Mouse (Mus musculus) left cerebral cortex, adult 2 months (tissue): ENCODE results near the gene Ybx3. TPM values are rescaled to one million over a fixed set of nuclear protein-coding genes. Genes with fewer than 3 reads are reported as not detected.
A peak's percentile ranks its signal among the peaks of the same experiment; 100 is the strongest.

ENCODE experiments used
- DNase-seq, 2 experiments: peaks; one replicate each; pipeline ENCODE4 v3.0.0; 2021 to 2022; ENCODE audit warnings: low spot score in 2 of 2, mixed read lengths in 1 of 2; ENCODE audit errors: extremely low spot score in 1 of 2
- H3K27ac ChIP-seq: fragments of 200-600 bp; 2 replicates; pipeline ENCODE4 v1.8.1; 2022
- H3K4me3 ChIP-seq: fragments of 200-600 bp; 2 replicates; pipeline ENCODE4 v1.8.1; 2022
- CTCF ChIP-seq: fragments of 200-600 bp; IDR thresholded peaks from 2 replicates; pipeline ENCODE4 v1.8.1; 2022; ENCODE audit warnings: antibody characterized with exemption, mild to moderate bottlenecking, moderate library complexity
- intact Hi-C: fragments of 180-260 bp; cut with DNase I; formaldehyde crosslinking; loops from one replicate; pipeline ENCODE4 v1.15.1; 2025
- total RNA-seq, 2 experiments: library from RNA; stranded (reverse); gene quantifications; 2 replicates each; pipeline ENCODE4 v1.2.3; 2021

Gene Ybx3
- total RNA-seq, 2 experiments from 2014 or later: 43.5 to 47.6 TPM

GRCm38 (mm10) chr6:131382232-131382983 lies 5.9 kb downstream of the Ybx3 start:
- no peak; the same call in 1 of the 2 replicates for TF ChIP-seq CTCF
- Histone ChIP-seq H3K27ac (peak overlapping the region; percentile 55), H3K4me3 (no peak overlapping the region)
- DNase-seq: no peak
- intact Hi-C loops: loop anchor here (10.0 kb wide), 1 partner anchor 1722 kb away; the partner anchor contains the start of gene Smim10l1

- no peak overlapping the region for H3K4me3 ChIP-seq
- H3K27ac ChIP-seq: no peak overlapping the region
- intact Hi-C loops: no loop called here
These were observed 9.3 kb downstream of the Ybx3 start for GRCm38 (mm10) chr6:131378858-131379428.

GRCm38 (mm10) chr6:131377378-131377777 lies 10.9 kb downstream of the Ybx3 start:
- no peak for TF ChIP-seq CTCF
- intact Hi-C loops: no loop called here
- Histone ChIP-seq H3K27ac (no peak overlapping the region), H3K4me3 (no peak overlapping the region)
- no peak for DNase-seq

More at GRCm38 (mm10) chr6:131378858-131379428, 9.3 kb downstream of the Ybx3 start:
- no peak for DNase-seq
- no peak for TF ChIP-seq CTCF

- intact Hi-C loops: no loop called here
- Histone ChIP-seq H3K27ac (no peak overlapping the region), H3K4me3 (no peak overlapping the region)
- TF ChIP-seq CTCF: no peak
- no peak for DNase-seq
These were observed 13.5 kb downstream of the Ybx3 start for GRCm38 (mm10) chr6:131374594-131375340.

GRCm38 (mm10) chr6:131373160-131373559 lies 15.1 kb downstream of the Ybx3 start:
- no peak for DNase-seq
- no peak overlapping the region for H3K4me3 ChIP-seq
- intact Hi-C loops: no loop called here
- TF ChIP-seq CTCF: no peak
- H3K27ac ChIP-seq: no peak overlapping the region

- no peak overlapping the region for H3K27ac ChIP-seq
- DNase-seq: no peak
- no peak for TF ChIP-seq CTCF
- no peak overlapping the region for H3K4me3 ChIP-seq
- intact Hi-C loops: no loop called here
These were observed 17.5 kb downstream of the Ybx3 start for GRCm38 (mm10) chr6:131370767-131371166.

- Histone ChIP-seq H3K4me3 (no peak overlapping the region), H3K27ac (no peak overlapping the region)
- TF ChIP-seq CTCF: no peak
- intact Hi-C loops: no loop called here
- no peak for DNase-seq
These were observed 18.2 kb downstream of the Ybx3 start for GRCm38 (mm10) chr6:131369866-131370616.

GRCm38 (mm10) chr6:131367101-131367500 lies 21.2 kb downstream of the Ybx3 start:
- intact Hi-C loops: loop anchor here (1.0 kb wide), 1 partner anchor 51 kb away; no protein-coding TSS in a partner anchor

GRCm38 (mm10) chr6:131364353-131364752 lies 23.9 kb downstream of the Ybx3 start:
- TF ChIP-seq CTCF: no peak
- no peak overlapping the region for H3K27ac ChIP-seq
- no peak overlapping the region for H3K4me3 ChIP-seq
- no peak for DNase-seq
- intact Hi-C loops: no loop called here

More at GRCm38 (mm10) chr6:131367101-131367500, 21.2 kb downstream of the Ybx3 start:
- H3K4me3 ChIP-seq: no peak overlapping the region
- peak; percentile 70 for TF ChIP-seq CTCF
- H3K27ac ChIP-seq: no peak overlapping the region
- no peak for DNase-seq

- Histone ChIP-seq H3K27ac (no peak overlapping the region), H3K4me3 (no peak overlapping the region)
- no peak for TF ChIP-seq CTCF
- intact Hi-C loops: no loop called here
- no peak for DNase-seq
These were observed 25.1 kb downstream of the Ybx3 start for GRCm38 (mm10) chr6:131362987-131363765.

GRCm38 (mm10) chr6:131360693-131361092 lies 27.6 kb downstream of the Ybx3 start:
- Histone ChIP-seq H3K4me3 (no peak overlapping the region), H3K27ac (no peak overlapping the region)
- intact Hi-C loops: no loop called here
- TF ChIP-seq CTCF: no peak
- no peak for DNase-seq
